Comparison of ENCODE assay signal across 8 mouse cellular contexts in genomic region chr9:72664409-72665351, GRCm38 (mm10). TPM values are rescaled to one million over a fixed set of nuclear protein-coding genes. Genes with fewer than 3 reads are reported as not detected.
DNase-seq lines count a peak whose midpoint lies in the region; ATAC-seq and TF ChIP-seq lines count a peak whose summit lies in the region.

No protein-coding gene starts in this region.

- H3K27ac ChIP-seq in kidney, postnatal 0 days = peak overlapping the region; percentile 100
- peak overlapping the region; percentile 99 for H3K27ac ChIP-seq in forebrain, embryonic 13.5 days
- H3K27ac ChIP-seq in limb, embryonic 14.5 days (replicated peaks; ENCODE audit: low read depth, low read length) = peak overlapping the region; percentile 40

- peak overlapping the region; percentile 98 for H3K4me3 ChIP-seq in kidney, postnatal 0 days (replicated peaks; ENCODE audit: low read depth, low read length)
- H3K4me3 ChIP-seq in forebrain, embryonic 13.5 days = peak overlapping the region; percentile 99
- H3K4me3 ChIP-seq in limb, embryonic 14.5 days (replicated peaks; ENCODE audit: low read length) = peak overlapping the region; percentile 96

- peak; percentile 46; the same call in 1 of the 2 replicates for TF ChIP-seq CTCF in kidney, postnatal 0 days (IDR thresholded peaks at IDR 0.05; ENCODE audit: low read depth)

- 22% methylated on average over 12 of the region's 12 CpGs for WGBS in kidney, postnatal 0 days
- 21% methylated on average over 12 of the region's 12 CpGs for WGBS in forebrain, embryonic 13.5 days
- WGBS in limb, embryonic 14.5 days = 33% methylated on average over 12 of the region's 12 CpGs

- no peak for ATAC-seq in kidney, postnatal 0 days (replicated peaks; ENCODE audit: low FRiP score, low read depth)
- ATAC-seq in forebrain, embryonic 13.5 days = peak; percentile 33; the same call in 1 of the 2 replicates
- ATAC-seq in limb, embryonic 14.5 days (ENCODE audit: low FRiP score, low read depth) = no peak

- H3K9me3 ChIP-seq in kidney, postnatal 0 days (replicated peaks; ENCODE audit: low read length) = no peaks in the 10 kb centered on the region
- no peaks in the 10 kb centered on the region for H3K9me3 ChIP-seq in forebrain, embryonic 13.5 days (replicated peaks)
- H3K9me3 ChIP-seq in limb, embryonic 14.5 days (ENCODE audit: control insufficient read depth, low read length) = no peaks in the 10 kb centered on the region

- peak overlapping the region; percentile 79 for H3K4me2 ChIP-seq in kidney, postnatal 0 days (ENCODE audit: low read length)
- peak overlapping the region; percentile 90 for H3K4me2 ChIP-seq in forebrain, embryonic 13.5 days
- peak overlapping the region; percentile 81 for H3K4me2 ChIP-seq in limb, embryonic 14.5 days (replicated peaks; ENCODE audit: low read depth, low read length, severe bottlenecking)

- DNase-seq in kidney, postnatal 0 days (ENCODE audit: low spot score) = peak; percentile 72
- DNase-seq in kidney, adult 11 months = no peak
- DNase-seq in Muller cell, postnatal 12 days (ENCODE audit: inconsistent ontology term) = peak; percentile 44
- DNase-seq in limb, embryonic 14.5 days (ENCODE audit: low spot score) = no peak
- DNase-seq in spleen, postnatal 36 days (ENCODE audit: low spot score in 2 of 2) = no peak
- DNase-seq in right cerebral cortex, postnatal 4 days = no peak
- DNase-seq in testis, postnatal 14 days (ENCODE audit: low spot score) = no peak

- H3K9ac ChIP-seq in kidney, postnatal 0 days (ENCODE audit: low read depth, low read length) = peak overlapping the region; percentile 100
- peak overlapping the region; percentile 100 for H3K9ac ChIP-seq in forebrain, embryonic 13.5 days
- H3K9ac ChIP-seq in limb, embryonic 14.5 days (ENCODE audit: low read depth, low read length, severe bottlenecking) = peak overlapping the region; percentile 100

- no peaks in the 10 kb centered on the region for H3K27me3 ChIP-seq in kidney, postnatal 0 days (ENCODE audit: insufficient read depth, low read length)
- no peaks in the 10 kb centered on the region for H3K27me3 ChIP-seq in forebrain, embryonic 13.5 days
- no peaks in the 10 kb centered on the region for H3K27me3 ChIP-seq in limb, embryonic 14.5 days (ENCODE audit: control insufficient read depth, insufficient read depth, low read length)

- TF ChIP-seq POLR2A in limb, embryonic 14.5 days (IDR thresholded peaks at IDR 0.05; ENCODE audit: borderline replicate concordance, extremely low read depth, insufficient read depth, insufficient read length) = no peak

- peaks cover 16% of the 10 kb centered on the region for H3K4me1 ChIP-seq in kidney, postnatal 0 days (replicated peaks; ENCODE audit: insufficient read depth, low read length)
- H3K4me1 ChIP-seq in forebrain, embryonic 13.5 days = peaks cover 59% of the 10 kb centered on the region
- H3K4me1 ChIP-seq in limb, embryonic 14.5 days (ENCODE audit: control insufficient read depth, insufficient read depth, low read length) = peaks cover 32% of the 10 kb centered on the region

- H3K36me3 ChIP-seq in kidney, postnatal 0 days (ENCODE audit: insufficient read depth, low read length) = peaks cover 14% of the 10 kb centered on the region; the same call in 1 of the 2 replicates
- H3K36me3 ChIP-seq in forebrain, embryonic 13.5 days (ENCODE audit: poor library complexity, severe bottlenecking) = peaks cover 28% of the 10 kb centered on the region
- peaks cover 50% of the 10 kb centered on the region for H3K36me3 ChIP-seq in limb, embryonic 14.5 days (ENCODE audit: control insufficient read depth, insufficient read depth, low read length)

RNA-seq across cellular contexts. Expression of gene Nedd4, which starts 2.5 kb away (rescaled TPM):
- 377 and 437 TPM in 2 replicates for polyA plus RNA-seq in kidney, postnatal 0 days (2015; fragmentation: Nextera tagmentation; extraction: Ambion mirVana)
- 552 and 600 TPM in 2 replicates for polyA plus RNA-seq in forebrain, embryonic 13.5 days (2015; fragmentation: Nextera tagmentation; extraction: Ambion mirVana)
- polyA plus RNA-seq in limb, embryonic 14.5 days (2012; rRNA removed) = 783 and 859 TPM in 2 replicates
- polyA plus RNA-seq in limb, embryonic 14.5 days (2014; fragmentation: Nextera tagmentation; extraction: Ambion mirVana) = 684 and 772 TPM in 2 replicates

Comparison
In these comparisons a context has a peak if more than half of its experiments do, and no peak if none do; other contexts are left out.
1. DNase-seq: peak in kidney, postnatal 0 days (single experiment) and Muller cell, postnatal 12 days (single experiment); none in kidney, adult 11 months (single experiment), limb, embryonic 14.5 days (single experiment), spleen, postnatal 36 days (0 of 2), right cerebral cortex, postnatal 4 days (single experiment) and testis, postnatal 14 days (single experiment).
2. H3K27ac ChIP-seq: peak in every context shown above with its lines; median percentile 100 in kidney, postnatal 0 days; 99 in forebrain, embryonic 13.5 days; 40 in limb, embryonic 14.5 days.
3. Peak in every context shown above with its lines, with median percentiles within 50 percentile points of each other: H3K4me2 ChIP-seq, H3K4me3 ChIP-seq and H3K9ac ChIP-seq.